Mouse (Mus musculus) intestine, embryonic 16.5 days (tissue): ENCODE measurements around the gene Fam49a. TPM values are rescaled to one million over a fixed set of nuclear protein-coding genes. Genes with fewer than 3 reads are reported as not detected.
"Not testable (repeated sequence)": the region's sequence is repeated elsewhere in the genome, so short reads cannot be mapped to it uniquely, and the experiment has no call there.

Experiments used
- ATAC-seq: fragments of 200-750 bp; cut with Nextera tagmentation; 2 replicates; pipeline ENCODE4 v1.8.0; 2017; ENCODE audit warnings: moderate TSS enrichment, moderate library complexity
- H3K27ac ChIP-seq: fragments of 300-500 bp; sonication (generic); 2 replicates; pipeline ENCODE4 v1.5.1; 2014; ENCODE audit warnings: mild to moderate bottlenecking, low read length
- H3K27me3 ChIP-seq: fragments of 300-500 bp; sonication (generic); replicated peaks from 2 replicates; pipeline ENCODE4 v1.6.1; 2014; ENCODE audit warnings: low read length, control low read depth, mixed read lengths; ENCODE audit not compliant: control insufficient read depth, insufficient read depth
- H3K36me3 ChIP-seq: fragments of 300-500 bp; sonication (generic); 2 replicates; pipeline ENCODE4 v1.6.1; 2014; ENCODE audit warnings: low read length, control low read depth; ENCODE audit not compliant: control insufficient read depth, insufficient read depth
- H3K4me1 ChIP-seq: fragments of 300-500 bp; sonication (generic); 2 replicates; pipeline ENCODE4 v1.6.1; 2014; ENCODE audit warnings: low read length, control low read depth, mixed read lengths; ENCODE audit not compliant: control insufficient read depth, insufficient read depth
- H3K4me2 ChIP-seq: fragments of 300-500 bp; sonication (generic); 2 replicates; pipeline ENCODE4 v1.6.1; 2014; ENCODE audit warnings: low read depth, low read length, control low read depth
- H3K4me3 ChIP-seq: fragments of 300-500 bp; sonication (generic); 2 replicates; pipeline ENCODE4 v1.5.1; 2014; ENCODE audit warnings: mild to moderate bottlenecking, low read length
- H3K9ac ChIP-seq: fragments of 300-500 bp; sonication (generic); 2 replicates; pipeline ENCODE4 v1.6.1; 2014; ENCODE audit warnings: low read depth, low read length
- H3K9me3 ChIP-seq: fragments of 300-500 bp; sonication (generic); 2 replicates; pipeline ENCODE4 v1.6.1; 2016; ENCODE audit warnings: low read length, control low read depth; ENCODE audit not compliant: control insufficient read depth
- WGBS: fragments of 180-500 bp; shearing (Covaris S2); extraction: QIAGEN DNeasy Blood & Tissue Kit; methylation state at CpG from one replicate; pipeline ENCODE4 v1.1.7; 2014; 5-methylcytosine and 5-hydroxymethylcytosine counted together
- polyA plus RNA-seq: library from polyadenylated mRNA; unstranded; fragments of >200 nt; fragmentation: Nextera tagmentation; extraction: Ambion mirVana; gene quantifications from 2 replicates; pipeline ENCODE4 v1.2.1, GENCODE M21; 2015

The Fam49a gene
- polyA plus RNA-seq, 1 experiment from 2014 or later, result 8.6 TPM

- H3K9me3 ChIP-seq, result no peaks in the 10 kb centered on the region
- no peak overlapping the region for H3K9ac ChIP-seq
- 0 out of 2 replicates have a peak overlapping the region, but pooled peaks have one; percentile 56 for H3K27ac ChIP-seq
- no peaks in the 10 kb centered on the region for H3K36me3 ChIP-seq
- H3K27me3 ChIP-seq, result no peaks in the 10 kb centered on the region
- H3K4me3 ChIP-seq, result no peak overlapping the region
- WGBS, result 79% methylated on average over 7 of the region's 7 CpGs
- ATAC-seq, result no peak
- H3K4me1 ChIP-seq, result peaks cover 6% of the 10 kb centered on the region; the same call in 1 of the 2 replicates
- H3K4me2 ChIP-seq, result no peak overlapping the region
Observed at GRCm38 (mm10) chr12:12317606-12318005, 55.7 kb downstream of the Fam49a start.

GRCm38 (mm10) chr12:12318140-12318734 is 56.3 kb downstream of the Fam49a start:
- Histone ChIP-seq H3K27ac (no peak overlapping the region), H3K4me1 (peaks cover 6% of the 10 kb centered on the region; the same call in 1 of the 2 replicates), H3K36me3 (no peaks in the 10 kb centered on the region), H3K9me3 (no peaks in the 10 kb centered on the region), H3K9ac (no peak overlapping the region), H3K27me3 (no peaks in the 10 kb centered on the region), H3K4me3 (no peak overlapping the region), H3K4me2 (no peak overlapping the region)
- 6% methylated on average over 6 of the region's 6 CpGs for WGBS
- ATAC-seq, result no peak; the same call in 1 of the 2 replicates

- no peak for ATAC-seq
- Histone ChIP-seq H3K27ac (no peak overlapping the region), H3K36me3 (no peaks in the 10 kb centered on the region), H3K27me3 (no peaks in the 10 kb centered on the region), H3K9ac (no peak overlapping the region), H3K4me3 (no peak overlapping the region), H3K4me2 (no peak overlapping the region), H3K4me1 (peaks cover 8% of the 10 kb centered on the region; the same call in 1 of the 2 replicates), H3K9me3 (no peaks in the 10 kb centered on the region)
- WGBS, result 59% methylated on average over 2 of the region's 2 CpGs
Observed at GRCm38 (mm10) chr12:12320693-12321092, 58.8 kb downstream of the Fam49a start.

DNA sequence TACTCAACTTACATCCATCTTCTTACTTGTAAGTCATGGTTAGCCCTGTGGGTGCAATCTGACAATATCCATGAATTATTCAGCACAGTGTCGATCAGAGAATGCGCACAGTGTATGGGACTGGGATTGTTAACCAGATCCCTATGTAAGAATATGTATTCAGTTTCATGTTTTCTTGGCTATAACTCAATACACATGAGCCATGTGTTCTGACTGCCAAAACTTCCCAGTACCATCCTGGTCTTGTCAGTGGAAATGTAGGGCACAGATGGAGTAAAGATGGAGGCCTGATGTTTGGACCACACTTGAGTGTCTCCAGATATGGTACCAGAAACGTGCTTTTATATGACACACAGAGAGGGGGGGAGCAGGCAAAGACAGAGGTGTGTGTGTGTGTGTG is 59.2 kb downstream of the Fam49a start:
- 79% methylated on average over 3 of the region's 3 CpGs for WGBS

GRCm38 (mm10) chr12:12323084-12323483 is 61.1 kb downstream of the Fam49a start:
- Histone ChIP-seq H3K4me2 (no peak overlapping the region), H3K9me3 (no peaks in the 10 kb centered on the region), H3K27ac (no peak overlapping the region), H3K4me3 (no peak overlapping the region), H3K27me3 (no peaks in the 10 kb centered on the region), H3K4me1 (0 out of 2 replicates have a peak, but pooled peaks cover 2% of the 10 kb centered on the region), H3K36me3 (no peaks in the 10 kb centered on the region), H3K9ac (no peak overlapping the region)
- ATAC-seq, result no peak
- 80% methylated on average over 5 of the region's 5 CpGs for WGBS

More for the DNA sequence above, 59.2 kb downstream of the Fam49a start:
- Histone ChIP-seq H3K27me3 (no peaks in the 10 kb centered on the region), H3K36me3 (no peaks in the 10 kb centered on the region), H3K4me2 (no peak overlapping the region), H3K9ac (no peak overlapping the region), H3K9me3 (no peaks in the 10 kb centered on the region), H3K4me1 (peaks cover 8% of the 10 kb centered on the region; the same call in 1 of the 2 replicates), H3K27ac (no peak overlapping the region), H3K4me3 (no peak overlapping the region)
- ATAC-seq, result no peak

GRCm38 (mm10) chr12:12323616-12324223 is 61.8 kb downstream of the Fam49a start:
- 0 out of 2 replicates have a peak, but pooled peaks cover 2% of the 10 kb centered on the region for H3K4me1 ChIP-seq
- no peaks in the 10 kb centered on the region for H3K36me3 ChIP-seq
- peak overlapping the region; percentile 60 for H3K4me2 ChIP-seq
- 14% methylated on average over 18 of the region's 18 CpGs for WGBS
- no peaks in the 10 kb centered on the region for H3K27me3 ChIP-seq
- H3K9ac ChIP-seq, result peak overlapping the region; percentile 57; the same call in 1 of the 2 replicates
- peak overlapping the region; percentile 32 for H3K4me3 ChIP-seq
- H3K9me3 ChIP-seq, result no peaks in the 10 kb centered on the region
- peak; percentile 88 for ATAC-seq
- H3K27ac ChIP-seq, result no peak overlapping the region

GRCm38 (mm10) chr12:12324266-12324665 is 62.3 kb downstream of the Fam49a start:
- H3K4me2 ChIP-seq, result peak overlapping the region; percentile 60; the same call in 1 of the 2 replicates
- H3K9ac ChIP-seq, H3K27me3 ChIP-seq, H3K27ac ChIP-seq, H3K4me3 ChIP-seq, ATAC-seq, H3K4me1 ChIP-seq, H3K36me3 ChIP-seq, H3K9me3 ChIP-seq: not testable (repeated sequence)
- WGBS, result 86% methylated on average over 22 of the region's 22 CpGs

DNA sequence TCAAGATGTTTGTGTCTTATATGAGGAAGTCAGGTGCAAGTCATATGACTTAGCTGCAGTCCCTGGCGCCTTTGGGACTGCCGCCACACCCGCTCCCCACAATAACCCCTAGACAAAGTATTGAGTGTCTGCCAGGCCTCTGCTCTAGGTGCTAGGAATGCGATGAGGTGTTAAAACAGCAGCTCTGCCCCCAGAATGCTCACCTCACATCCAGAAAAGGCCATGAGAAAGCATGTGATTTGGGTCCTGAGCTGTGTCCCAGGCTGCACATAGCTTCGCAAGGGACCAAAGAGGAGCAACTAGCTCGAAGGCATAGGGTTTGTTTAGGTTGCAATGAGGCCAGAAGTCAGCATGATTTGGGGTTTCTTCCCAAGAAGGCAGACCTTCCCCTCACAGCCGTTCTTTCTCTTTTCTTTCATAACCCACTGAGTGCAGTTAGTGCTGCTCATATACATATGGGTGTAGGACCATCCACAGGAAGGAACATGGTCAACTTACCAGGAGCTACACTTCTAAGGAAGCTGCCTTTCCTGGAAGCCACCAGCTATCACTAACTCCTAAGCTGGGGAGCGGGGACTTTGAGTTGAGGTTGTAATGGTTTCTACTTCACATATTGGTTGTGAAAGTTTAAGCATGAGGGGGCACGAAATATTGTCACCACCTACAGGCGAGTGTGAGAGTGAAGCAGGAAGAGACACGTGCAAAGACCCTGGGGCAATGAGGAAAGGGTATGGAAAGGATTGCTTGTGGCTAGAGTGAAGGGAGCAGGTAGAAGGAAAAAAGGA is 71.8 kb downstream of the Fam49a start:
- WGBS, result 91% methylated on average over 11 of the region's 11 CpGs
- no peak for ATAC-seq
- Histone ChIP-seq H3K27ac (no peak overlapping the region), H3K4me2 (no peak overlapping the region), H3K27me3 (no peaks in the 10 kb centered on the region), H3K36me3 (no peaks in the 10 kb centered on the region), H3K4me1 (no peaks in the 10 kb centered on the region), H3K9me3 (no peaks in the 10 kb centered on the region), H3K4me3 (no peak overlapping the region), H3K9ac (no peak overlapping the region)

- H3K36me3 ChIP-seq, result no peaks in the 10 kb centered on the region
- WGBS, result 81% methylated on average over 5 of the region's 5 CpGs
- no peaks in the 10 kb centered on the region for H3K27me3 ChIP-seq
- H3K27ac ChIP-seq, result no peak overlapping the region
- ATAC-seq, result no peak
- H3K4me2 ChIP-seq, result no peak overlapping the region
- no peaks in the 10 kb centered on the region for H3K4me1 ChIP-seq
- no peaks in the 10 kb centered on the region for H3K9me3 ChIP-seq
- no peak overlapping the region for H3K4me3 ChIP-seq
- H3K9ac ChIP-seq, result no peak overlapping the region
Observed at GRCm38 (mm10) chr12:12334486-12334885, 72.5 kb downstream of the Fam49a start.
